Mouse (Mus musculus) splenic B cell, adult 2 months (primary cell): ENCODE results near the gene Arhgef19.

Experiments used
- DNase-seq: peaks from one replicate; pipeline ENCODE4 v3.0.0-alpha.2; 2011; ENCODE audit warnings: low read depth, low spot score
- H3K27me3 ChIP-seq: 2 replicates; pipeline ENCODE4 v1.6.1; 2012; ENCODE audit warnings: mild to moderate bottlenecking, low read length, moderate library complexity, mixed read lengths; ENCODE audit not compliant: control insufficient read depth, poor library complexity, insufficient read depth, severe bottlenecking
- H3K36me3 ChIP-seq: 2 replicates; pipeline ENCODE4 v1.6.1; 2012; ENCODE audit warnings: mild to moderate bottlenecking, low read length, moderate library complexity, mixed read lengths; ENCODE audit not compliant: control insufficient read depth, poor library complexity, insufficient read depth, severe bottlenecking

Gene Arhgef19

DNA sequence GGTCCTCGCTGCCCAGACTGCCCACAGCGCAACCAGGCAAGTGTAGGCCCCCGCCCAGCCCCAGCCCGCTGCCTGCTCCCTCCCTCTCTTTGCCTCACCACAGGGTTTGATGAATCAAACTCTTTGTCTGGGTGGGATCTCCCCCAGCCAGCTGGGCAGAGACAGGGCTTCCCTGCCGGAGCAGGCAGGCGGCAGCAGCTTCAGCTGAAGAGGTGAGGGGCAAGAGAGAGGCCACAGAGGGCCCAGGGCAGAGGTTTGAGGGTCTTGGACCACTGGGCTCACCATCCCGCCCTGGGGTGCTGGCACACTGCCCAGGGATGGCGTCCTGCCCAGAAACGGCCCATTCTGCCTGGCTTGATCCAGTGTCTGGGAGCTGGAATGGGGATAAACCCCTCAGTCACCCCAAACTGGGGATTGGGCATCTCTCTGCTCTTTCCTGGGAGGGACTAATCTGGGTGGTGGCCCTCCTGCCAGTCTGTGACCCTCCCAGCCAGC is 5.7 kb downstream of the Arhgef19 start:
- Histone ChIP-seq H3K36me3 (no peaks in the 10 kb centered on the region), H3K27me3 (peaks cover 4% of the 10 kb centered on the region)
- DNase-seq, result no peak

DNA sequence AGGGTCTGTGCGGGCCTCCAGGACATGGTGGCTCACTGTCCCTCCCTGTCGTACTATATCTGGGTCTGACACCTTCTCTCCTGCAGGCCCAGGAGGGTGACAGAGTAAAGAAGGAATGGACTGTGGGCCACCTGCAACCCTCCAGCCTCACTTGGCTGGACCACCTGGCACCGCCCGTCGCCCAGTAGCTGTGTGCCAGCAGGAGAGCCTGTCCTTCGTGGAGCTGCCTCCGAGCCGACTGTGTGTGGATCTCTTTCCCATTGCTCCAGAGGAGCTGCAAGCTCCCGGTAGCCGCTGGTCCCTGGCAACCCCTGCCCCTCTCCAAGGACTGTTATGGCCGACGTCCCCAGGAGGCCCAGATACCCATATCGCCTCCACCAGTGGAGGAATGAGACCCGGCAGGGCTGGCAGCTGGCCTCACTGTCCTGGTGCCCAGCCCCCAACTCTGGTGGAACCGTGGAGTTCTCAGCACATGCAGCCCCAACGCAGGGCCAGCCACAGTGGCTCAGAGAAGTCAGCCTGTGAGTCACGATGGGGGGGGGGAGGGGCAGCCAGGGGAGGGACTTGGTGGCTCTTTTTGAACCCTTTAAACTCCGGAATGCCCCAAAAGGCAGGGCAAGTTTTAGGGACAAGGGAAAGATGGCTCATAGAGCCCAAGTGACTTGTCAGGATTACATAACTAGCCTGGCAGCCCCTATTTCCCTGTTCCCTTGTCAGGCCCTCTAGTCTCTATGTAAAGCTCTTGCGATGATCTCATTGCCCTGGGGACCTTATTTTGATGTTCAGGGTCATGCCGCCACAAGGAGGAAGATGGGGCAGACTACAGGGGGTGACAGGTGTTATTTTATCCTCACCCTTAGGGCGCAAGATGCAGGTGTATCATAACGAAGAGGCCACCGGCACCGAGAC is 7.0 kb downstream of the Arhgef19 start:
- DNase-seq, result peak; percentile 19
- Histone ChIP-seq H3K36me3 (no peaks in the 10 kb centered on the region), H3K27me3 (peaks cover 2% of the 10 kb centered on the region)

GRCm38 (mm10) chr4:141246998-141247350 is 7.7 kb downstream of the Arhgef19 start:
- DNase-seq, result no peak
- H3K27me3 ChIP-seq, result peaks cover 2% of the 10 kb centered on the region
- H3K36me3 ChIP-seq, result no peaks in the 10 kb centered on the region

- Histone ChIP-seq H3K27me3 (peaks cover 2% of the 10 kb centered on the region), H3K36me3 (no peaks in the 10 kb centered on the region)
- no peak for DNase-seq
These were observed 8.7 kb downstream of the Arhgef19 start for GRCm38 (mm10) chr4:141247776-141248613.

DNA sequence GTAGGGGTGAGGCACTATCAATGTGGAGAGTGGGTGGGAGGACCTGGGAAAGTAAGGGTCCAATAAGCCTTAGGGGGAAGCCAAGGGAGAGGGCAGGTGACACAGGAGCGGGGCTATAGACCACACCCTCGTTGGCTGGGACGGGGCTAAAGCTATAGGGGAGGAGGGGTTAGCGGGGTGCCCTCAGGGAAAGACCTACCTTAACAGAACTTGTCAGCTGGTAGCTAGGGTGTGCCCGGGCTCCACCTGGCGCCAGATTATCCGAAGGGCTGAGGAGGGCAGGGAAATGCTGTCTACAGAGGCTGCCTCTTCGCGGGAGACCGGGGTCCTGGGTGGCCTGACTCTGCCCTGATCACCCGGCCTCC is 9.3 kb downstream of the Arhgef19 start:
- peaks cover 2% of the 10 kb centered on the region for H3K27me3 ChIP-seq
- DNase-seq, result no peak
- H3K36me3 ChIP-seq, result no peaks in the 10 kb centered on the region

DNA sequence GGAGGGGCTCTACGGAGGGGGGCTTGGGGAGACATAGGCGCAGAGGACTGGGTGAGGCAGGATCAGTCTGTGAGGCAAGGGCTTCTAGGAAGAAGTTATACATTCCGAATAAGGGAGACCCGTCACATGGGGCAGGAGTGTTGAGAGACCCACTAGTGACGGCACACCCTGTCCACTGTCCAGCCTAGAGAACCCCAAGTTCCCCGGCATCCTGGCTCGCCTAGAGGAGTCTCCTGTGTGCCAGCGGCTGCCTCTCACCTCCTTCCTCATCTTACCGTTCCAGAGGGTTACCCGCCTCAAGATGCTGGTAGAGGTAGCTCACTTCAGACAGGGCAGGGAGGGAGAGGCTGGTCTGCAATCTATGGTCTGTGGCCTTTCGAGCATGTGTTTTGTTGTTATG is 10.1 kb downstream of the Arhgef19 start:
- Histone ChIP-seq H3K36me3 (no peaks in the 10 kb centered on the region), H3K27me3 (peaks cover 2% of the 10 kb centered on the region)
- no peak for DNase-seq

GRCm38 (mm10) chr4:141251071-141251470 is 11.8 kb downstream of the Arhgef19 start:
- Histone ChIP-seq H3K36me3 (no peaks in the 10 kb centered on the region), H3K27me3 (no peaks in the 10 kb centered on the region; the same call in 1 of the 2 replicates)
- DNase-seq, result no peak

GRCm38 (mm10) chr4:141252641-141253040 is 13.3 kb downstream of the Arhgef19 start:
- Histone ChIP-seq H3K36me3 (no peaks in the 10 kb centered on the region), H3K27me3 (no peaks in the 10 kb centered on the region; the same call in 1 of the 2 replicates)
- DNase-seq, result peak; percentile 27

- H3K27me3 ChIP-seq, result no peaks in the 10 kb centered on the region; the same call in 1 of the 2 replicates
- DNase-seq, result no peak
- H3K36me3 ChIP-seq, result no peaks in the 10 kb centered on the region
These were observed 14.9 kb downstream of the Arhgef19 start for GRCm38 (mm10) chr4:141254234-141254633.

DNA sequence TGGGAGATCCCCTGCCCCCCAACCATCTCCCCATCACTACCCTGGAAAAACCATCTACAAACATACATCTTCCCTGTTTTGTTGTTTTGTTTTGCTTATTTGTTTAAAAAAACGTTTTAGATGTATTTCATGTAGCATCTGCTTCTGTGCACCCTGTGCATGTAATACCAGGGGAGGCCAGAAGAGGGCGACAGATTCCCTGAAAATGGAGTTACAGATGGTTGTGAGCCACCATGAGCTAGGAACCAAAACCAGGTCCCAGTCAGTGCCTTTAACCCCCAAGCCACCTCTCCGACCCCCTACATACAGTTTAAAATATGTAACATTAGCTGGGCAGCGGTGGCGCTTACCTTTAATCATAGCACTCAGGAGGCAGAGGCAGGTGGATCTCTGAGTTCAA is 18.1 kb downstream of the Arhgef19 start:
- no peaks in the 10 kb centered on the region for H3K36me3 ChIP-seq
- H3K27me3 ChIP-seq, result no peaks in the 10 kb centered on the region
- DNase-seq, result peak; percentile 61

DNA sequence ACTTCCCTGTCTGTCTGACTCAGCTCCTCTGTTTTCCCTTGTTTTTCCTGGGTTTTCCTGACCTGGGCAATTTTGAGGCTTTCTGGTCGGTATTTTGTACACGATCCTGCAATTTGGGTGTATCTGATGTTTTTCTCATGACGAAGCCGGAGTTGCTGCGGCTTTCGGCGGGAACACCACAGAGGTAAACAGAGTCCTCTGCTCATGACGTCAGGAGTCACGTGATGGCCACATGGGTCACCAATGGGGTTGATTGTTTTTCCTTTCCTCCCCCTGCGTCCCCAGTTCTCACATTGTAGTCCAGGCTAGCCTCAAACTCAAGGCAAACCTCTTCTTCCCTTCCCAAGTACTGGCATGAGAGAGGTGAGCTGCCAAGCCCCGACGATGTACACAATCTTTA is 20.1 kb downstream of the Arhgef19 start:
- Histone ChIP-seq H3K27me3 (no peaks in the 10 kb centered on the region), H3K36me3 (no peaks in the 10 kb centered on the region)
- no peak for DNase-seq

DNA sequence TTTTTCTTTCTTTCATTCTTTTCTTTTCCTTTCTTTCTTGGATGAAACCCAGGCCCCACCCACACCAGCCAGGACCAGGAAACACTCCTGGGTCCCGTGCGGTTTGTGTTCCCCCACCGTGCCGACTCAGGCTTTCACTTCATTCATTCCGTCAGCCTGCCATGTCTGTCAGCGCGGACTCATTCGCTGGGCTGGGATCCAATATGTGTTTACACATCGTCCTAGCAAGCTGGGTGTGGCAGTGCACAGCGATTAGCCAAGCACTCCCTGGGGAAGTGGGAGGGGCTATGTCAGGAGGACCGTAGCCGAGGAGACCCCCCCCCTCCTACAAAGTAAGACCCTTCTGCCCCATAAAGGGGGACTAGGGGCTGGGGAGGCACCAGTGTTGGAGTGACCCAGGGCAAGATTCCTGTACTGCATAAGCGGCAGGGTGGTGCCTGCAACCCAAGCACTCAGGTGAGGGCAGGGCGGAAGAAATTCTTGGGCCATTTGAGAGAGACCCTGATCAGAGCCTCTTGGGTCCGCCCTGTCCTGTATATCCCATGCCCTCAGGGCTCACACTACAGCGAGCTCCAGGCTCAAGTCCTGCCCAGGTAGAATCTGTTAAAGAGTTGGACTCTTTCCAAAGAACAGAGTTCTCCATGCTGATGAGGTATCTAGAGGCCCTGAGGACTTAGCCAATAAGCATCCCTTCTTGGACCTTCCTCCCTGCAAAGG is 20.9 kb downstream of the Arhgef19 start:
- H3K27me3 ChIP-seq, result no peaks in the 10 kb centered on the region
- DNase-seq, result no peak
- H3K36me3 ChIP-seq, result no peaks in the 10 kb centered on the region

DNA sequence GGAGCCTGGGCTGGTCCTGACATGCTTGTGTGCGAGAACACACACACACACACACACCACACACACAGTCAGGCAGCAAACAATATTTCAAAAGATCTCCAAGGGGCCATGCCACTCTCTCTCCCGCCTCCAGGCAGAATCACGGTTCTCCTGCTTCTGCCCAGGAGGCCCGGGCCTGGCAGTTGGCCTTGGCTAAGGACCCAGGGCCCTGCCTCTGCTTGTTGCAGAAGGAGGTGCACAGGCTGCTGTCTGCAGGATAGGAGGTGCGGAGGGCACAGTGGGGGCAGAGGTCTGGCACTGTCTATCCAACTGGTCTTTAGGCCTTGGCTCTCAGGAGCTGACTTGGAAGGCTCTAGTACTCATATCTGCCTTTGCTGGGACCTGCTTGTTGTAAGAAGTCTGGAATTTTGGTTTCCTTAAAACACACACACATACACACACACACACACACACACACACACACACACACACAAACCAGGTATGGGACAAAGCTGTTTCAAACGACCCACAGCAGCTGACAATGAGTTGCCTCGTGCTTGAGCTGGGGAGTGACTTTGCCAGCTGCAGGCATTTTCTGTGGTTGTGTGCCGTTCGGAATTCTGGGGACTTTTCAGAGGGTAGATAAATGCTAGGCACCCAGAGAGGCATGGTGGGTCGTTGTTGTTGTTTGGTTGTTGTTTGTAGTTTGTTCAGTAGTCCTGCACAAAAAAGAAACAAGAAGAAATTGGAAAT is 23.8 kb downstream of the Arhgef19 start:
- no peaks in the 10 kb centered on the region for H3K27me3 ChIP-seq
- DNase-seq, result no peak
- H3K36me3 ChIP-seq, result no peaks in the 10 kb centered on the region

DNA sequence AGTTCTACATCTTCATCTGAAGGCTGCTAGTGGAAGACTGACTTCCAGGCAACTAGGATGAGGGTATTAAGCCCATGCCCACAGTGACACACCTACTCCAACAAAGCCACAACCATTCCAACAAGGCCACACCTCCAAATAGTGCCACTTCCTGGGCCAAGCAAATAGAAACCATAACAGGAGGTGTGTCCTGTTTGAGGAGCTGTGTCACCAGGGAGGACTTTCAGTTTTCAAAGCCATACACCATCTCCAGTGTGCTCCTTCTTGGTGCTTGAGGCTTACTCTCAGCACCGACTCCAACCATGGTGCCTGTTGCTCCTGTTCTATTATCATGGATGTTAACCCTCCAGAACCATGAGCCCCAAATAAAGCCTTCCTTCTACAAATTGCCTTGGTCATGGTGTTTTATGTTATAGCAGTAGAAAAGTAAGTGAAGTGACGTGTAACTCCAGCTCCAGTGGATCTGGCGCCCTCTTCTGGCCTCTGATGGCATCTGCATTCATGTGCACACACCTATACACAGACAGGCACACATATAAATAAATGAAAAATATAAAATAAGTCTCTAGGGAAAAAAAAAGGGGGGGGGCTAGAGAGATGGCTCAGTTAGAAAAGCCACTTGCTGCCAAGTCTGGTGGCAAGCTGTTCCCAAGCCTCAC is 26.8 kb downstream of the Arhgef19 start:
- H3K36me3 ChIP-seq, result no peaks in the 10 kb centered on the region
- H3K27me3 ChIP-seq, result no peaks in the 10 kb centered on the region
- no peak for DNase-seq
